Mouse (Mus musculus): ENCODE measurements around the gene Zap70. TPM values are rescaled to one million over a fixed set of nuclear protein-coding genes. Genes with fewer than 3 reads are reported as not detected.
"Not testable (repeated sequence)": the region's sequence is repeated elsewhere in the genome, so short reads cannot be mapped to it uniquely, and the experiment has no call there.

Gene Zap70
- total RNA-seq, 2 experiments from 2014 or later = 0.23 TPM; not detected in 1

- ATAC-seq (replicated peaks; ENCODE audit: low FRiP score, poor library complexity, severe bottlenecking) = no peak
Observed at GRCm38 (mm10) chr1:36815166-36815565, 53.6 kb downstream of the Zap70 start.

- not testable (repeated sequence) for ATAC-seq (replicated peaks; ENCODE audit: low FRiP score, poor library complexity, severe bottlenecking)
Observed at GRCm38 (mm10) chr1:36821918-36822317, 60.3 kb downstream of the Zap70 start.

GRCm38 (mm10) chr1:36824356-36824755, 62.8 kb downstream of the Zap70 start:
- no peak for ATAC-seq (replicated peaks; ENCODE audit: low FRiP score, poor library complexity, severe bottlenecking)

GRCm38 (mm10) chr1:36830913-36831866, 69.6 kb downstream of the Zap70 start:
- ATAC-seq (replicated peaks; ENCODE audit: low FRiP score, poor library complexity, severe bottlenecking) = no peak; the same call in 1 of the 2 replicates

Other genes starting within 250 kb of the Zap70 start
- 2.5 and 10.5 TPM in 2 replicates for gene Cnnm3, start 249.9 kb upstream of the Zap70 start, total RNA-seq (2015; ENCODE audit: low replicate concordance)
- 3.9 and 9.4 TPM in 2 replicates for gene Cnnm3, start 249.9 kb upstream of the Zap70 start, total RNA-seq (2017; ENCODE audit: low replicate concordance)
- gene Ankrd23, start 224.9 kb upstream of the Zap70 start, total RNA-seq (2015; ENCODE audit: low replicate concordance) = 1.7 TPM in 1 of 2 replicates, not detected in the other
- gene Ankrd23, start 224.9 kb upstream of the Zap70 start, total RNA-seq (2017; ENCODE audit: low replicate concordance) = not detected in 2 replicates
- 0.42 TPM in 1 of 2 replicates, not detected in the other for gene Gm42417, start 222.4 kb upstream of the Zap70 start, total RNA-seq (2015; ENCODE audit: low replicate concordance)
- 86.5 TPM in 1 of 2 replicates, not detected in the other for gene Gm42417, start 222.4 kb upstream of the Zap70 start, total RNA-seq (2017; ENCODE audit: low replicate concordance)
- not detected in 2 replicates for gene Ankrd39, start 214.4 kb upstream of the Zap70 start, total RNA-seq (2015; ENCODE audit: low replicate concordance)
- gene Ankrd39, start 214.4 kb upstream of the Zap70 start, total RNA-seq (2017; ENCODE audit: low replicate concordance) = 1.4 and 1.8 TPM in 2 replicates
- not detected in 2 replicates for gene Sema4c, start 203.4 kb upstream of the Zap70 start, total RNA-seq (2015; ENCODE audit: low replicate concordance)
- 0.45 TPM in 1 of 2 replicates, not detected in the other for gene Sema4c, start 203.4 kb upstream of the Zap70 start, total RNA-seq (2017; ENCODE audit: low replicate concordance)
- not detected in 2 replicates for gene Fam178b, start 78.6 kb upstream of the Zap70 start, total RNA-seq (2015; ENCODE audit: low replicate concordance)
- gene Fam178b, start 78.6 kb upstream of the Zap70 start, total RNA-seq (2017; ENCODE audit: low replicate concordance) = not detected in 2 replicates
- 138 and 208 TPM in 2 replicates for gene Cox5b, start 70.3 kb upstream of the Zap70 start, total RNA-seq (2015; ENCODE audit: low replicate concordance)
- gene Cox5b, start 70.3 kb upstream of the Zap70 start, total RNA-seq (2017; ENCODE audit: low replicate concordance) = 116 and 354 TPM in 2 replicates
- not detected in 2 replicates for gene 4933424G06Rik, start 51.6 kb upstream of the Zap70 start, total RNA-seq (2015; ENCODE audit: low replicate concordance)
- not detected in 2 replicates for gene 4933424G06Rik, start 51.6 kb upstream of the Zap70 start, total RNA-seq (2017; ENCODE audit: low replicate concordance)
- 8.0 and 9.4 TPM in 2 replicates for gene Actr1b, start 47.4 kb upstream of the Zap70 start, total RNA-seq (2015; ENCODE audit: low replicate concordance)
- gene Actr1b, start 47.4 kb upstream of the Zap70 start, total RNA-seq (2017; ENCODE audit: low replicate concordance) = 17.5 and 19.1 TPM in 2 replicates
- gene Tmem131, start 181.9 kb downstream of the Zap70 start, total RNA-seq (2015; ENCODE audit: low replicate concordance) = 128 and 139 TPM in 2 replicates
- 80.9 and 83.9 TPM in 2 replicates for gene Tmem131, start 181.9 kb downstream of the Zap70 start, total RNA-seq (2017; ENCODE audit: low replicate concordance)